Mouse (Mus musculus): ENCODE data around the gene Prkcz. TPM values are rescaled to one million over a fixed set of nuclear protein-coding genes. Genes with fewer than 3 reads are reported as not detected.

Prkcz gene
- polyA plus RNA-seq, 1 experiment from 2014 or later, result 62.3 TPM

DNA sequence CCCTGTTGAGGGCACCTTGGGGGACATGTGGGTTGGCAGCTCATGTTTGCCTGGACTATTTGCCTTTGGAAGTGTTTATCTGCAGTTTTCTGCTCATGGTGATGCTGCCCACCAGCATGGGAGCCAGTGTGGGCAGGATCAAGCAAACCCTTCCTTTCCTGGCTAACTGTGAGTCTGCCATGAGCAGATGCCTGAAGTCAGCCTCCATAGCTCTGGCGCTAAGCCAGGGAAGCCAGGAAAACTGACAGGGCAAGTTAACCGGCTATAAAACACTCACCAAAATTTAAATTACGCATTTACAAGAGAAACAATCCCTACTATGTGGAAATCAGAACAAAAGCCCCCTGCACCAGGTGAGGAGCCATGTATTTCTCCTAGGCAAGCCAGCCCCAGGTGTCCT lies 86.3 kb downstream of the Prkcz start:
- H3K9me3 ChIP-seq, result no peaks in the 10 kb centered on the region
- no peak overlapping the region for H3K4me2 ChIP-seq
- ATAC-seq (ENCODE audit: low read depth), result no peak
- H3K4me1 ChIP-seq (replicated peaks), result peaks cover 6% of the 10 kb centered on the region
- H3K9ac ChIP-seq, result no peak overlapping the region
- H3K36me3 ChIP-seq, result peaks cover 37% of the 10 kb centered on the region
- H3K4me3 ChIP-seq, result no peak overlapping the region
- WGBS, result 56% methylated on average over 3 of the region's 3 CpGs
- no peak overlapping the region for H3K27ac ChIP-seq (replicated peaks)
- no peaks in the 10 kb centered on the region for H3K27me3 ChIP-seq

- 63% methylated on average over 5 of the region's 5 CpGs for WGBS
- H3K27ac ChIP-seq (replicated peaks), result no peak overlapping the region
- no peaks in the 10 kb centered on the region for H3K9me3 ChIP-seq
- peaks cover 36% of the 10 kb centered on the region for H3K36me3 ChIP-seq
- no peak overlapping the region for H3K4me3 ChIP-seq
- H3K9ac ChIP-seq, result no peak overlapping the region
- no peaks in the 10 kb centered on the region for H3K27me3 ChIP-seq
- peaks cover 6% of the 10 kb centered on the region for H3K4me1 ChIP-seq (replicated peaks)
- ATAC-seq (ENCODE audit: low read depth), result no peak
- H3K4me2 ChIP-seq, result no peak overlapping the region
Measured at GRCm38 (mm10) chr4:155274451-155274850, 86.7 kb downstream of the Prkcz start.

GRCm38 (mm10) chr4:155268382-155268781 lies 92.8 kb downstream of the Prkcz start:
- no peak for ATAC-seq (ENCODE audit: low read depth)

DNA sequence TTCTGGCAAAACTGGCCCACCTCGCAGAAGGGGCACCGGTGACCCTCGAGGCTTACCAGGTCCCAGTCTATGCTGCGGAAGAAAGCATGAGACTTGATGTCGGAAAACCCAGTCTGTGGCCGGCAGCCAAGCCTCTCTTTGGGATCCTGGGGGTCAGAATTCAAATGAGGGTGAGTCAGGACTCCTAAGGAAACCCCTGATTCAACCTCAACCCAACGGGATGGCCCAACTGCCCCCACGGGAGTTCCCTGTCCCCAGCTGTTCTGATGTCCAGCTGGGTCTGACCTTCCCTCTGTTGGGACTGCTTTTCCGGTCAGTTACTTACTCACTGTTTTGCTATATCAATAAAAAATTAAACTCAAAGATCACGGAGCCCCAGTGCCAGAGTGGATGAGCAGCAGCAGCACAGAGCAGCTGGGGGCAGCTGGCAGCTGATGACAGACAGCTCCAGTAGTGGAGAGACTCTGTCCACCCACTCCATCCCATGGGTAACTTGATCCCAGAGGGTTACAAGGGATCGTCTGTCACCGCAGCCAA lies 93.5 kb downstream of the Prkcz start:
- peaks cover 40% of the 10 kb centered on the region for H3K36me3 ChIP-seq
- 63% methylated on average over 12 of the region's 12 CpGs for WGBS
- ATAC-seq (ENCODE audit: low read depth), result no peak

More at GRCm38 (mm10) chr4:155268382-155268781, 92.8 kb downstream of the Prkcz start:
- no peaks in the 10 kb centered on the region for H3K9me3 ChIP-seq
- WGBS, result 39% methylated on average over 5 of the region's 5 CpGs
- H3K27me3 ChIP-seq, result no peaks in the 10 kb centered on the region
- peaks cover 43% of the 10 kb centered on the region for H3K36me3 ChIP-seq
- no peak overlapping the region for H3K4me2 ChIP-seq
- H3K4me3 ChIP-seq, result no peak overlapping the region
- peaks cover 12% of the 10 kb centered on the region for H3K4me1 ChIP-seq (replicated peaks)
- H3K9ac ChIP-seq, result no peak overlapping the region
- no peak overlapping the region for H3K27ac ChIP-seq (replicated peaks)

DNA sequence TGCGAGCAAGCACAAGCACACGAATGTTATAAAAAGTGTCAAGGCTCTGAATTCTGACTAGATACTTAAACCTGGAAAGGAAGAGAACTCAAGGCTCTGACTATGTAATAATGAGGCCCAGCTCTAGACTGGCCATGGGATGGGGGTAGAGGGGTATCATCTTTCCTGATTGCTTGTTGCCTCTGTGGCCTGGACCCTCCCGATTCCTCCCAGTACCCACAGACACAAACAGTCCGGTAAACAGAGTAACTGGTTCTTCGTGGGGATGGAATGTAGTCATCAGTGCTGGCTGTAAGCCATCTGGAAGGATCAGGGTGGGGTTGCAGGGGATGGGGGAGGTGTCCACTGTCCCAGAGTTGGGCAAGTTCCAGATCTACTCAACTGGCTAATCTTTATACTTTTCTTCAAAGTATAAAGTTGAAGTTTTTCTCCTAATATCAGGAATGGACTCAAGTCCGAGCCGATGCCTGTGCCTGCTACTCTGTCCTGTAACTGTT lies 94.1 kb downstream of the Prkcz start:
- peaks cover 39% of the 10 kb centered on the region for H3K36me3 ChIP-seq
- no peak overlapping the region for H3K27ac ChIP-seq (replicated peaks)
- H3K4me2 ChIP-seq, result no peak overlapping the region
- H3K27me3 ChIP-seq, result no peaks in the 10 kb centered on the region
- no peak for ATAC-seq (ENCODE audit: low read depth)
- H3K4me1 ChIP-seq (replicated peaks), result peaks cover 12% of the 10 kb centered on the region
- WGBS, result 79% methylated on average over 7 of the region's 7 CpGs
- H3K9me3 ChIP-seq, result no peaks in the 10 kb centered on the region
- no peak overlapping the region for H3K9ac ChIP-seq
- no peak overlapping the region for H3K4me3 ChIP-seq

More for the DNA sequence above, 93.5 kb downstream of the Prkcz start:
- H3K4me2 ChIP-seq, result no peak overlapping the region
- no peak overlapping the region for H3K27ac ChIP-seq (replicated peaks)
- H3K4me3 ChIP-seq, result no peak overlapping the region
- H3K9ac ChIP-seq, result no peak overlapping the region
- H3K4me1 ChIP-seq (replicated peaks), result peaks cover 12% of the 10 kb centered on the region
- no peaks in the 10 kb centered on the region for H3K27me3 ChIP-seq
- no peaks in the 10 kb centered on the region for H3K9me3 ChIP-seq

DNA sequence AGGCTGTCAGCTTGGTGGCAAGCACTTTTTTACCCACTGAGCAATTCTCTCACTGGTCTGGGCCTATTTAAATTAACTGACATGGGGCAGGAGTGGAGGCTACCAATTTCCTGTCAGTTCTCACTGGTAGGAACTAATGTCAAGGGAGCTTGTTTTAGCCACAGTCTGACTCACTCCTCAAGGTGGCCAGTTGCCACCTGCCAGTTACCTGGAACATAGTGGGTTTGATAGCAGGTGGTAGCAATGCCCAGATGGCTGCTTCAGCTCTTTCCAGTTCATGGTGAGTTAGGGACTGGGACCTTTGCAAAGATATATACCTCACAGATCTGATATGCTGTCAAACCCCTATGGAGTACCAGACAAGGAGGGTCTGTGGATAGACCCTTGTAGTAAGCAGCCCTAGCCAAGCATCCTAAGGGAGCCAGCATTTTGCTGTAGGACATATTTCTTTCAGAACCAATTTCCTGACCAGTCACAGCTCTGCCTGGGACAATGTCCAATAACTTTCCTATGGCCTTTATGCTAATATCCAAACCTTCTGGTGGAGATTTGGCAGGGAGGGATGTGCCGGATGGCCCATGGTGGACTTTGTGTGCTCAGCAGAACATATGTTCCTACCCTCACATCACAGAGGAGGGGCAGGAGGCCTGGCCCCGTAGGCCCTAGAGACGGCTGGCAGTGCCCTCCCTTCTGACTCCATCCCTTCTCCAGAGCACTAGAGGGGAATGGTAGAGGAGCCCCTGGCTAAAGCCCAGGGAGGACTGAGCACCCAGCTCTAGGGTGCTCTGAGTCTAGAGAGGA lies 96.4 kb downstream of the Prkcz start:
- H3K27ac ChIP-seq (replicated peaks), result no peak overlapping the region
- H3K4me2 ChIP-seq, result no peak overlapping the region
- H3K4me1 ChIP-seq (replicated peaks), result peaks cover 12% of the 10 kb centered on the region
- peaks cover 36% of the 10 kb centered on the region for H3K36me3 ChIP-seq
- 82% methylated on average over 3 of the region's 3 CpGs for WGBS
- H3K4me3 ChIP-seq, result no peak overlapping the region
- no peak overlapping the region for H3K9ac ChIP-seq
- ATAC-seq (ENCODE audit: low read depth), result no peak
- H3K9me3 ChIP-seq, result no peaks in the 10 kb centered on the region; the same call in 1 of the 2 replicates
- no peaks in the 10 kb centered on the region for H3K27me3 ChIP-seq

DNA sequence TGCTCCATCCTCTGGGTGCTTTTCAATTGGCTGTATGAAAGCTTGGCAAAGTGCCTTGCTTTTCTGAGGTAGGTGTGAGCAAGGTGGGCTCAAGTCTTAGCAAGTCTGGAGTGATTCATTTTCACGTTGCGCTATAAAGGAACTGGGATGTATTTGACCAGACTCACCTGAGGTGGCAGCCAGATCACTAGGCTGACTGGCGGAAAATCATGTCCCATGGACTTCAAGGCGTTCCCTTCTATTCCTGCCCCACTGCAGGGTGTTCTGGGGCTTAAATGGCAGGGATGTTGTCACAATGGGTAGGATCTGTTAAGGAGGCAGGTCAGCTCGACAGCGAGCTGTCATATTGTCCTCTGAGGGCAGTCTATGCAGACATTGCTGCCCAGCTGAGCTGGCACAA lies 108.9 kb downstream of the Prkcz start:
- Histone ChIP-seq H3K9me3 (no peaks in the 10 kb centered on the region), H3K9ac (peak overlapping the region; percentile 55), H3K4me1 (replicated peaks) (peaks cover 39% of the 10 kb centered on the region), H3K4me3 (no peak overlapping the region), H3K4me2 (peak overlapping the region; percentile 97; the same call in 1 of the 2 replicates), H3K27me3 (no peaks in the 10 kb centered on the region), H3K27ac (replicated peaks) (0 out of 2 replicates have a peak overlapping the region, but pooled peaks have one; percentile 3), H3K36me3 (peaks cover 28% of the 10 kb centered on the region)
- no peak for ATAC-seq (ENCODE audit: low read depth)
- WGBS, result 85% methylated on average over 6 of the region's 6 CpGs

GRCm38 (mm10) chr4:155251147-155251546 lies 110.0 kb downstream of the Prkcz start:
- H3K9me3 ChIP-seq, result no peaks in the 10 kb centered on the region
- WGBS, result 62% methylated on average over 3 of the region's 3 CpGs
- no peaks in the 10 kb centered on the region for H3K27me3 ChIP-seq
- H3K4me2 ChIP-seq, result peak overlapping the region; percentile 97
- peaks cover 47% of the 10 kb centered on the region for H3K4me1 ChIP-seq (replicated peaks)
- H3K36me3 ChIP-seq, result peaks cover 18% of the 10 kb centered on the region
- no peak overlapping the region for H3K27ac ChIP-seq (replicated peaks)
- peak overlapping the region; percentile 66 for H3K4me3 ChIP-seq
- ATAC-seq (ENCODE audit: low read depth), result no peak
- peak overlapping the region; percentile 89 for H3K9ac ChIP-seq

- Histone ChIP-seq H3K4me2 (peak overlapping the region; percentile 97), H3K9me3 (no peaks in the 10 kb centered on the region), H3K36me3 (peaks cover 13% of the 10 kb centered on the region), H3K4me3 (peak overlapping the region; percentile 66), H3K9ac (peak overlapping the region; percentile 89), H3K27ac (replicated peaks) (peak overlapping the region; percentile 99), H3K4me1 (replicated peaks) (peaks cover 48% of the 10 kb centered on the region), H3K27me3 (no peaks in the 10 kb centered on the region)
- ATAC-seq (ENCODE audit: low read depth), result peak; percentile 36
- 11% methylated on average over 23 of the region's 23 CpGs for WGBS
Measured at GRCm38 (mm10) chr4:155250361-155251117, 110.6 kb downstream of the Prkcz start.

GRCm38 (mm10) chr4:155249648-155250351 lies 111.4 kb downstream of the Prkcz start, which contains the start of gene Faap20:
Faap20 (plus strand) TSS chr4:155249802.
- WGBS, result 0% methylated on average over 39 of the region's 58 CpGs
- H3K27ac ChIP-seq (replicated peaks), result peak within 1 kb of the TSS; percentile 99
- H3K4me2 ChIP-seq, result peak within 1 kb of the TSS; percentile 97
- H3K27me3 ChIP-seq, result no peaks in the 10 kb centered on the region
- H3K4me1 ChIP-seq (replicated peaks), result peaks cover 48% of the 10 kb centered on the region
- H3K36me3 ChIP-seq, result peaks cover 13% of the 10 kb centered on the region
- no peaks in the 10 kb centered on the region for H3K9me3 ChIP-seq
- peak within 1 kb of the TSS; percentile 66 for H3K4me3 ChIP-seq
- H3K9ac ChIP-seq, result peak within 1 kb of the TSS; percentile 89
- peak; percentile 90 for ATAC-seq (ENCODE audit: low read depth)

GRCm38 (mm10) chr4:155249257-155249647 lies 111.9 kb downstream of the Prkcz start:
- Histone ChIP-seq H3K9ac (peak overlapping the region; percentile 89), H3K4me1 (replicated peaks) (peaks cover 48% of the 10 kb centered on the region), H3K4me2 (peak overlapping the region; percentile 97), H3K27me3 (no peaks in the 10 kb centered on the region), H3K4me3 (peak overlapping the region; percentile 66), H3K27ac (replicated peaks) (peak overlapping the region; percentile 99), H3K9me3 (no peaks in the 10 kb centered on the region), H3K36me3 (peaks cover 11% of the 10 kb centered on the region)
- WGBS, result under 1% methylated on average over 9 of the region's 9 CpGs
- peak; percentile 78 for ATAC-seq (ENCODE audit: low read depth)
